Mouse (Mus musculus): ENCODE data around the gene Sppl2b. TPM values are rescaled to one million over a fixed set of nuclear protein-coding genes. Genes with fewer than 3 reads are reported as not detected.

The Sppl2b gene
- polyA plus RNA-seq, 1 experiment from 2014 or later = 43.9 TPM

DNA sequence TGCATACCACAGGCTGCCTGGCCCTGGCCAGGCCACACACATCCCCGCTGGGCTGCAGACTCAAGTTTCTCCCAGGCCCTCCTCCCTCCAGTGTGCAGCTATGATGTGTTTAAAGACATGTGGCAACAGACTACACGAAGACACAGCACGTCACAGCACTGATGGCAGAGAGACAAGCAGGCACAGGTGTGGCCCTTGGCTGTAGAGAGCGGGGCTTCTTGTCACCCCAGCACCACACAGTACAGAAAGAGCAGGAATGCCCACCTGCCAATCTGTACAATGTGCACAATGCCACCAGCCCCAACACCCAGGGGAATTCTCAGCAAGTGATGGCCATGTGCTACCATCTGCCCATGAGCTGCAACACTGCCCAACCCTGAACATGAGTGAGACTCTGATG is 56.3 kb downstream of the Sppl2b start:
- no peak overlapping the region for H3K27ac ChIP-seq
- H3K27me3 ChIP-seq (ENCODE audit: poor library complexity, severe bottlenecking) = no peaks in the 10 kb centered on the region
- DNase-seq (ENCODE audit: extremely low spot score, low spot score) = no peak
- no peaks in the 10 kb centered on the region for H3K9me3 ChIP-seq
- 96% methylated on average over 4 of the region's 4 CpGs for WGBS
- H3K4me3 ChIP-seq = no peak overlapping the region
- H3K36me3 ChIP-seq (replicated peaks) = peaks cover 98% of the 10 kb centered on the region
- peaks cover 7% of the 10 kb centered on the region for H3K4me1 ChIP-seq

DNA sequence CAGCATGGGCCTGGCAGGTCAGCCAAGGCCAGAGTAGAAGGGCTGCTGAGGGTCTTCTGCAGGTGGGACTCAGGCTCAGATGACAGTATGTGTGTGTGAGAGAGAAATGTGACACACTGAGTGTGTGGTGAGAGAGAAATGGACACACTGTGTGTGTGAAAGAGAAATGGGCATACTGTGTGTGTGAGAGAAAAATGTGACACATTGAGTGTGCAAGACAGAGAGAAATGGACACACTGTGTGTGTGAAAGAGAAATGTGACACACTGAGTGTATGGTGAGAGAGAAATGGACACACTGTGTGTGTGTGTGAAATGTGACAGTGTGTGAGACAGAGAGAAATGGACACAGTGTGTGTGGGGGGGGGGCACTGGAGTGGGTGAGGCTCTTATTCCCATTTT is 56.8 kb downstream of the Sppl2b start:
- peaks cover 97% of the 10 kb centered on the region for H3K36me3 ChIP-seq (replicated peaks)
- no peak overlapping the region for H3K4me3 ChIP-seq
- no peak overlapping the region for H3K27ac ChIP-seq
- H3K27me3 ChIP-seq (ENCODE audit: poor library complexity, severe bottlenecking) = no peaks in the 10 kb centered on the region
- peaks cover 12% of the 10 kb centered on the region for H3K4me1 ChIP-seq
- no peaks in the 10 kb centered on the region for H3K9me3 ChIP-seq
- no peak for DNase-seq (ENCODE audit: extremely low spot score, low spot score)

DNA sequence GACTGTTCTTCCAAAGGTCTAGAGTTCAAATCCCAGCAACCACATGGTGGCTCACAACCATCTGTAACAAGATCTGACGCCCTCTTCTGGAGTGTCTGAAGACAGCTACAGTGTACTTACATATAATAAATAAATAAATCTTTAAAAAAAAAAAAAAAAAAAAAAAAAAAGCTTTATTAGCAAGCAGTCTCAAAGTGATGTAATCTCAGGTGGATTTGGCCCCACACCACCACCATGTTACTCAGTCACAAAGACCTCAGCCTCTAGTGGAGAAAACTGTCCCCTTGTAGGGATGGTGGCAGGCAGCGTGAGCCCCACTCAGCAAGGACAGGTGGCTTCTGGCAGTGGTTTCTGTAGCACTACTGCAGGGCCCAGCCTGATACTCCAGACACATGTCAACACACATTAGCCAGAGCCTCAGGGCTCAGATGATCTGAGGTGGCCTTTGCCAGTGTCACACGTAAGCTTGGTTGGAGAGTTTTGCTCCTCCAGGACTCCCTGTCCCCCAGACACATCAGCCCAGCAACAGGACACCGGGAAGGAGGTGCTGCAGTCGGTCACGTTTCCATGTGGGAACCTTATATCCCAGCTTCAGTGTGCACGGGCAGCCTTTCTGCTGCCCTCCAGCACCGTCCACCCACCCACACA is 58.4 kb downstream of the Sppl2b start:
- peaks cover 26% of the 10 kb centered on the region for H3K4me1 ChIP-seq
- no peak overlapping the region for H3K27ac ChIP-seq
- no peaks in the 10 kb centered on the region for H3K9me3 ChIP-seq
- DNase-seq (ENCODE audit: extremely low spot score, low spot score) = no peak
- 93% methylated on average over 7 of the region's 8 CpGs for WGBS
- no peak overlapping the region for H3K4me3 ChIP-seq
- H3K27me3 ChIP-seq (ENCODE audit: poor library complexity, severe bottlenecking) = no peaks in the 10 kb centered on the region
- peaks cover 81% of the 10 kb centered on the region for H3K36me3 ChIP-seq (replicated peaks)

DNA sequence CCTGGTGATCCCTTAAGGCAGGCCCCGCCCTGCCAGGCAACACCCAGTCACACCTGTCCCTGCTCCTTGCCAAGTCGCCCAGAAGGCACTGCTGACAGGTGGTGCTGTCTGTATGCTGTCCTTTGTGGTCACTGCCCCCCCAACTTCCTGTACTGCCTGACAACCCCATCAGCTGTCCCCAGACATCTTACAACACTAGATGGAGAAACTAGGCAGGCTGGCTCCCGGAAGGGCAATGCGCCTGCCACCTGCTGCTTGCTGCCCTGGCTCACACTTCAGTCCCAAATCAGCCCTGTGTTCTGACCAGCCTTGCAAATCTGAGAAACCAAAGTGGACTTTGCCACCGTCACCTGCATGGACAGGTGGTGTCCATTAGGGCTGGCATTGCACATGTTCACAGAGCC is 59.2 kb downstream of the Sppl2b start:
- Histone ChIP-seq H3K27me3 (ENCODE audit: poor library complexity, severe bottlenecking) (peaks cover 3% of the 10 kb centered on the region), H3K9me3 (no peaks in the 10 kb centered on the region), H3K27ac (no peak overlapping the region), H3K4me3 (no peak overlapping the region), H3K4me1 (peaks cover 28% of the 10 kb centered on the region), H3K36me3 (replicated peaks) (peaks cover 74% of the 10 kb centered on the region)
- DNase-seq (ENCODE audit: extremely low spot score, low spot score) = no peak
- 93% methylated on average over 5 of the region's 5 CpGs for WGBS

DNA sequence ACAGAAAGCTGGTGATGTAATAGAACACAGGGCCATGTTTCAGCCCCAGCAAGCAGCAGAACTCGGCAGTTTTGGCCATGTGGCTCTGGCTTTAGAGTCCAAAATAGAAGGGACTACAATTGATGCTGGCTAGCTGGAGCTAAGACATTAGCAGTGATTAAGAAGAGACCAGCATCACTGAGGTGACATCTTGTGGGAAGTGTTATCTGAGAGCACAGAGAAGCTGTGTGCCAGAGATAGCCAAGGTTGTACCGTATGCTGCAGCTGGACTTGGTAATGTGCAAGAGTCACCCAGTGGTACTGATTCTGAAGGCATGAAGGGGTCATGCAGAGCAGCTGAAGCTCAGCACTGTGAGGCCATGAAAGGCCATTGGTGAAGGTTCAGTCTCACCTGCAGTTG is 60.2 kb downstream of the Sppl2b start:
- peaks cover 28% of the 10 kb centered on the region for H3K4me1 ChIP-seq
- no peaks in the 10 kb centered on the region for H3K9me3 ChIP-seq
- H3K4me3 ChIP-seq = no peak overlapping the region
- no peak for DNase-seq (ENCODE audit: extremely low spot score, low spot score)
- H3K27ac ChIP-seq = no peak overlapping the region
- peaks cover 4% of the 10 kb centered on the region for H3K27me3 ChIP-seq (ENCODE audit: poor library complexity, severe bottlenecking)
- WGBS = 90% methylated on average over 2 of the region's 2 CpGs
- peaks cover 64% of the 10 kb centered on the region for H3K36me3 ChIP-seq (replicated peaks)

DNA sequence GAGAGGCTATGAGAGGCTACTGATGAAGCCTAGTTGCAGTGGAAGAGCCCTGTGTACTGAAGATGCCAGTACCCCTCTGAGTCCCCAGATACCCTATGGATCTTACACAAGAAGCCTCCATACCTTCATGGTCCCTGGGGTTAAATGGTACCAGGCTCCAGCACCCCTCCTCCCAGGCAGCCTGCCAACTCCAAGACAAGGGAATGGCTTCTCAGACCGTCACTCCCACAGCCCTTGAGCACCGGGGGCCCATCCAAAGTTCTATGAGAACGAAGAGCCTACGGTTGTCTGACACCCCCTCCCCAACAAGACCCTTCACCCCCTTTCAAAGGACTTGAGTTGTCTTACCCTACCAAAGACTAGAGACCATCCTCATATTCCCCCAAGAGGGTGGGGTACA is 60.7 kb downstream of the Sppl2b start:
- Histone ChIP-seq H3K4me3 (peak overlapping the region; percentile 87; the same call in 1 of the 2 replicates), H3K27ac (no peak overlapping the region), H3K9me3 (no peaks in the 10 kb centered on the region), H3K36me3 (replicated peaks) (peaks cover 59% of the 10 kb centered on the region), H3K27me3 (ENCODE audit: poor library complexity, severe bottlenecking) (peaks cover 4% of the 10 kb centered on the region), H3K4me1 (peaks cover 28% of the 10 kb centered on the region)
- DNase-seq (ENCODE audit: extremely low spot score, low spot score) = no peak
- 95% methylated on average over 4 of the region's 4 CpGs for WGBS

DNA sequence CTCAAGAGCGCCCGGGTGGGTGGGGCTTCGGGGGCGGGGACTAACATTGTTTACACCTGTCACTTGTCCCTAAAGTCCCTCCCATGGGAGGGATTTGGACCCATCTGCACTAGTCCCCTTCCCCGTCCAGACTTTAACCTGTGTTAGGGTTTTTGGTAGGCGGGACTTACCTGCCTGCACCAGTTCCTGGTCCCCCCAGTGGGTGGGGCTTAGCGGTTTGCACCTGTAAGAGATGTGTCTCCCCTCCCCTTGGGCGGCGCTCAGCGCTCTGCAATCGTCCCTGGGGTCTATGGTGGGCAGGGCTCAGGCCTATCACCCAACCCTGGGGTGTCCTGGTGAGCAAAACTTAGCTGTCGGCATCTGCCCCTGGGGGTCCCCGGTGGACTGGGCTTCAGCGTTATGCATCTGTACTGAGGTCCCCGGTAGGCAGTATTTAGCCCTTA is 62.3 kb downstream of the Sppl2b start:
- 3% methylated on average over 15 of the region's 15 CpGs for WGBS
- no peak for DNase-seq (ENCODE audit: extremely low spot score, low spot score)

DNA sequence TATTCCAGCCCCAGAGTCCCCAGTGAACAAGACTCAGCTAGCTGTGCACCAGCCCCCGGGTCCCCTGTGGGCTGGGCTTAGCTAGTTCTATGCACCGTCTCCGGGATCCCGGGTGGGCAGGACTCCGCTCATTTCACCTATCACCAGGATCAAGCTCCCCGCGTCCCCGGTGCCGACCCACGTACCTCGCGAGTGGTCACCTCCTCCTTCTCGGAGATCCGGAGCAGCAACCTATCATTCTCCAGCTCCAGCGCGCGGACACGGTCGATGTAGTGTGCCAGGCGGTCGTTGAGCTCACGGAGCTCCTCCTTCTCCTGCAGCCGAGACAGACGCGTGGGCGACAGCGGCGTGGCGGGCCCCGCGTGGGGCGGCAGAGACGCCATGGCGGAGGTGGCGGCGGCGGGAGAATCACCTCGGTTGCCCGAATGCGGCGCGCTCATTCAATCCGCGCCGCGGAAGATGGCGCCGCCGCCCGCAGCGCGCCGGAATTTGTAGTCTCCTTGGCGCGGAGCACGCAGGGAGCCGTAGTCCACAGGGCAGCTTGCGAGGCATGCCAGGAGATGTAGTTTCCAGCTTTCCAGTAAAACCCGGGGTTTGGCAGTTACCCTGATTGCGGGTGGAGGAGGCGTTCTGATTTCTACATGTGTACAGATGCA is 62.8 kb downstream of the Sppl2b start, which contains the start of gene Lmnb2:
Gene Lmnb2 (minus strand): TSS at position 467 of the 656 bp plus-strand sequence.
- peak; percentile 70 for DNase-seq (ENCODE audit: extremely low spot score, low spot score)
- peak within 1 kb of the TSS; percentile 87 for H3K4me3 ChIP-seq
- H3K27me3 ChIP-seq (ENCODE audit: poor library complexity, severe bottlenecking) = peaks cover 15% of the 10 kb centered on the region
- peak within 1 kb of the TSS; percentile 92 for H3K27ac ChIP-seq
- under 1% methylated on average over 54 of the region's 61 CpGs for WGBS
- peaks cover 37% of the 10 kb centered on the region for H3K36me3 ChIP-seq (replicated peaks)
- H3K4me1 ChIP-seq = peaks cover 43% of the 10 kb centered on the region
- no peaks in the 10 kb centered on the region for H3K9me3 ChIP-seq

More for the DNA sequence above, 62.3 kb downstream of the Sppl2b start:
- Histone ChIP-seq H3K27ac (peak overlapping the region; percentile 92), H3K36me3 (replicated peaks) (peaks cover 43% of the 10 kb centered on the region), H3K27me3 (ENCODE audit: poor library complexity, severe bottlenecking) (peaks cover 15% of the 10 kb centered on the region), H3K9me3 (no peaks in the 10 kb centered on the region), H3K4me3 (peak overlapping the region; percentile 87), H3K4me1 (peaks cover 39% of the 10 kb centered on the region)

MicroRNA genes within 50 kb of the gene (microRNA counts, 519-probe panel; counts per million panel counts)
- microRNA mmu-miR-1982 = 341 counts per million, percentile 65 among the panel's probes with 10 or more counts

Small RNA genes within 50 kb of the gene (microRNA-seq; reads per million reads assigned to microRNA genes)
- gene Mir1982 = 3.0 reads per million, percentile 2 among the genes with 10 or more reads in this experiment

Other genes with a start within 250 kb of the Sppl2b start
- gene Gm49322, start 249.3 kb upstream of the Sppl2b start, polyA plus RNA-seq (2016; fragmentation: Nextera tagmentation; extraction: Ambion mirVana) = 4.7 and 5.6 TPM in 2 replicates
- 123 and 133 TPM in 2 replicates for gene Csnk1g2, start 232.4 kb upstream of the Sppl2b start, polyA plus RNA-seq (2016; fragmentation: Nextera tagmentation; extraction: Ambion mirVana)
- gene Btbd2, start 198.2 kb upstream of the Sppl2b start, polyA plus RNA-seq (2016; fragmentation: Nextera tagmentation; extraction: Ambion mirVana) = 71.6 and 78.1 TPM in 2 replicates
- gene Mknk2, start 177.2 kb upstream of the Sppl2b start, polyA plus RNA-seq (2016; fragmentation: Nextera tagmentation; extraction: Ambion mirVana) = 91.0 and 100 TPM in 2 replicates
- gene Mob3a, start 153.3 kb upstream of the Sppl2b start, polyA plus RNA-seq (2016; fragmentation: Nextera tagmentation; extraction: Ambion mirVana) = 53.9 and 54.7 TPM in 2 replicates
- gene Izumo4, start 153.1 kb upstream of the Sppl2b start, polyA plus RNA-seq (2016; fragmentation: Nextera tagmentation; extraction: Ambion mirVana) = 7.7 and 10.9 TPM in 2 replicates
- gene Ap3d1, start 113.0 kb upstream of the Sppl2b start, polyA plus RNA-seq (2016; fragmentation: Nextera tagmentation; extraction: Ambion mirVana) = 58.2 and 58.7 TPM in 2 replicates
- gene Dot1l, start 100.1 kb upstream of the Sppl2b start, polyA plus RNA-seq (2016; fragmentation: Nextera tagmentation; extraction: Ambion mirVana) = 20.8 and 21.7 TPM in 2 replicates
- 110 and 118 TPM in 2 replicates for gene Sf3a2, start 57.1 kb upstream of the Sppl2b start, polyA plus RNA-seq (2016; fragmentation: Nextera tagmentation; extraction: Ambion mirVana)
- gene Plekhj1, start 56.6 kb upstream of the Sppl2b start, polyA plus RNA-seq (2016; fragmentation: Nextera tagmentation; extraction: Ambion mirVana) = 196 and 197 TPM in 2 replicates
- gene Amh, start 50.0 kb upstream of the Sppl2b start, polyA plus RNA-seq (2016; fragmentation: Nextera tagmentation; extraction: Ambion mirVana) = 0.09 TPM in 2 replicates
- 0.40 and 0.65 TPM in 2 replicates for gene Jsrp1, start 41.8 kb upstream of the Sppl2b start, polyA plus RNA-seq (2016; fragmentation: Nextera tagmentation; extraction: Ambion mirVana)
- gene Oaz1, start 28.6 kb upstream of the Sppl2b start, polyA plus RNA-seq (2016; fragmentation: Nextera tagmentation; extraction: Ambion mirVana) = 2,273 and 2,281 TPM in 2 replicates
- gene Lingo3, start 11.2 kb upstream of the Sppl2b start, polyA plus RNA-seq (2016; fragmentation: Nextera tagmentation; extraction: Ambion mirVana) = 1.5 and 2.0 TPM in 2 replicates
- gene Lsm7, start 66 bp upstream of the Sppl2b start, polyA plus RNA-seq (2016; fragmentation: Nextera tagmentation; extraction: Ambion mirVana) = 351 and 360 TPM in 2 replicates
- gene Tmprss9, start 16.6 kb downstream of the Sppl2b start, polyA plus RNA-seq (2016; fragmentation: Nextera tagmentation; extraction: Ambion mirVana) = 0.05 TPM in 1 of 2 replicates, not detected in the other
- 395 and 401 TPM in 2 replicates for gene Timm13, start 45.7 kb downstream of the Sppl2b start, polyA plus RNA-seq (2016; fragmentation: Nextera tagmentation; extraction: Ambion mirVana)
- 85.6 and 89.5 TPM in 2 replicates for gene Lmnb2, start 63.0 kb downstream of the Sppl2b start, polyA plus RNA-seq (2016; fragmentation: Nextera tagmentation; extraction: Ambion mirVana)
- 5.9 and 6.3 TPM in 2 replicates for gene Gadd45b, start 74.8 kb downstream of the Sppl2b start, polyA plus RNA-seq (2016; fragmentation: Nextera tagmentation; extraction: Ambion mirVana)
- gene Gng7, start 159.7 kb downstream of the Sppl2b start, polyA plus RNA-seq (2016; fragmentation: Nextera tagmentation; extraction: Ambion mirVana) = 6.3 and 6.9 TPM in 2 replicates
- 2.1 and 2.5 TPM in 2 replicates for gene Diras1, start 170.4 kb downstream of the Sppl2b start, polyA plus RNA-seq (2016; fragmentation: Nextera tagmentation; extraction: Ambion mirVana)
- gene Slc39a3, start 182.2 kb downstream of the Sppl2b start, polyA plus RNA-seq (2016; fragmentation: Nextera tagmentation; extraction: Ambion mirVana) = 15.7 and 15.8 TPM in 2 replicates
- gene Sgta, start 204.9 kb downstream of the Sppl2b start, polyA plus RNA-seq (2016; fragmentation: Nextera tagmentation; extraction: Ambion mirVana) = 285 and 286 TPM in 2 replicates
- gene Thop1, start 214.8 kb downstream of the Sppl2b start, polyA plus RNA-seq (2016; fragmentation: Nextera tagmentation; extraction: Ambion mirVana) = 106 and 114 TPM in 2 replicates
- gene Creb3l3, start 243.6 kb downstream of the Sppl2b start, polyA plus RNA-seq (2016; fragmentation: Nextera tagmentation; extraction: Ambion mirVana) = 0.14 and 0.22 TPM in 2 replicates